Mouse (Mus musculus) embryonic facial prominence, embryonic 11.5 days (tissue): ENCODE data around the gene Cdrt4. TPM values are rescaled to one million over a fixed set of nuclear protein-coding genes. Genes with fewer than 3 reads are reported as not detected.

Experiments used
- ATAC-seq: fragments of 200-750 bp; cut with Nextera tagmentation; replicated peaks from 2 replicates; pipeline ENCODE4 v1.8.0; 2017; ENCODE audit warnings: low read depth; ENCODE audit not compliant: insufficient number of reproducible peaks, low FRiP score, low TSS enrichment
- DNase-seq: peaks from one replicate; pipeline ENCODE4 v3.0.0-alpha.2; 2015; ENCODE audit warnings: low spot score
- H3K27ac ChIP-seq: fragments of 300-500 bp; sonication (generic); replicated peaks from 2 replicates; pipeline ENCODE4 v1.5.1; 2014; ENCODE audit warnings: mild to moderate bottlenecking, low read depth, low read length, control low read depth
- H3K27me3 ChIP-seq: fragments of 300-500 bp; sonication (generic); 2 replicates; pipeline ENCODE4 v1.6.1; 2014; ENCODE audit warnings: mild to moderate bottlenecking, low read length, moderate library complexity, mixed read lengths; ENCODE audit not compliant: control insufficient read depth, insufficient read depth
- H3K36me3 ChIP-seq: fragments of 300-500 bp; sonication (generic); replicated peaks from 2 replicates; pipeline ENCODE4 v1.6.1; 2014; ENCODE audit warnings: low read depth, mild to moderate bottlenecking, low read length, moderate library complexity, mixed read lengths; ENCODE audit not compliant: control insufficient read depth, insufficient read depth
- H3K4me1 ChIP-seq: fragments of 300-500 bp; sonication (generic); 2 replicates; pipeline ENCODE4 v1.6.1; 2014; ENCODE audit warnings: low read length, mixed read lengths; ENCODE audit not compliant: control insufficient read depth, insufficient read depth
- H3K4me2 ChIP-seq: fragments of 300-500 bp; sonication (generic); 2 replicates; pipeline ENCODE4 v1.6.1; 2014; ENCODE audit warnings: low read depth, mild to moderate bottlenecking, control low read depth, low read length, moderate library complexity
- H3K4me3 ChIP-seq: fragments of 300-500 bp; sonication (generic); 2 replicates; pipeline ENCODE4 v1.5.1; 2014; ENCODE audit warnings: low read depth, low read length, control low read depth
- H3K9ac ChIP-seq: fragments of 300-500 bp; sonication (generic); replicated peaks from 2 replicates; pipeline ENCODE4 v1.6.1; 2014; ENCODE audit warnings: mild to moderate bottlenecking, control low read depth, low read length
- H3K9me3 ChIP-seq: fragments of 300-500 bp; sonication (generic); replicated peaks from 2 replicates; pipeline ENCODE4 v1.6.1; 2016; ENCODE audit warnings: mild to moderate bottlenecking, low read length, inconsistent platforms, mixed read lengths; ENCODE audit not compliant: control insufficient read depth
- WGBS: fragments of 180-500 bp; shearing (Covaris S2); extraction: QIAGEN DNeasy Blood & Tissue Kit; methylation state at CpG from one replicate; pipeline ENCODE4 v1.1.7; 2014; 5-methylcytosine and 5-hydroxymethylcytosine counted together
- polyA plus RNA-seq: library from polyadenylated mRNA; unstranded; fragments of >200 nt; fragmentation: Nextera tagmentation; extraction: Ambion mirVana; gene quantifications from 2 replicates; pipeline ENCODE4 v1.2.1, GENCODE M21; 2014

Gene Cdrt4
- polyA plus RNA-seq, 1 experiment from 2014 or later = not detected

DNA sequence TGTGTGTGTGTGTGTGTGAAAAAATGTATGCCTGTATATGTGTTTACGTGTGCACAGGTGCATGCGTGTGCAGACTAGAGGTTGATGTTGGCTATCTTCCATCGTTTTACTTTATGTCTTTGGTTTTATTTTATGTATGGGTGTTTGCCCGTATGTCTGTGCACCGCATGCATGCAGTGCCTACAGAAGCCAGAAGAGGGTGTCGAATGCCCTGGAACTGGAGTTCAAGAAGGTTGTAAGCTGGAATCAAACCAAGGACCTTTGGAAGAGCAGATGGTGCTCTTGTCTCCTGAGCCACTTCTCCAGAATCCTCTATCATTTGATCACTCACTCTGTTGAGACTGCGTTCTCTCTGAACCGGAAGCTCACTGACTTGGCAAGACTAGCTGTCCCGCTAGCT lies 17.9 kb upstream of the Cdrt4 start:
- no peak overlapping the region for H3K9ac ChIP-seq
- no peak overlapping the region for H3K27ac ChIP-seq
- H3K4me2 ChIP-seq = no peak overlapping the region
- no peaks in the 10 kb centered on the region for H3K27me3 ChIP-seq
- no peaks in the 10 kb centered on the region for H3K36me3 ChIP-seq
- H3K9me3 ChIP-seq = no peaks in the 10 kb centered on the region
- H3K4me1 ChIP-seq = no peaks in the 10 kb centered on the region
- DNase-seq (no peak), ATAC-seq (no peak)
- WGBS = 90% methylated on average over 9 of the region's 9 CpGs
- no peak overlapping the region for H3K4me3 ChIP-seq

DNA sequence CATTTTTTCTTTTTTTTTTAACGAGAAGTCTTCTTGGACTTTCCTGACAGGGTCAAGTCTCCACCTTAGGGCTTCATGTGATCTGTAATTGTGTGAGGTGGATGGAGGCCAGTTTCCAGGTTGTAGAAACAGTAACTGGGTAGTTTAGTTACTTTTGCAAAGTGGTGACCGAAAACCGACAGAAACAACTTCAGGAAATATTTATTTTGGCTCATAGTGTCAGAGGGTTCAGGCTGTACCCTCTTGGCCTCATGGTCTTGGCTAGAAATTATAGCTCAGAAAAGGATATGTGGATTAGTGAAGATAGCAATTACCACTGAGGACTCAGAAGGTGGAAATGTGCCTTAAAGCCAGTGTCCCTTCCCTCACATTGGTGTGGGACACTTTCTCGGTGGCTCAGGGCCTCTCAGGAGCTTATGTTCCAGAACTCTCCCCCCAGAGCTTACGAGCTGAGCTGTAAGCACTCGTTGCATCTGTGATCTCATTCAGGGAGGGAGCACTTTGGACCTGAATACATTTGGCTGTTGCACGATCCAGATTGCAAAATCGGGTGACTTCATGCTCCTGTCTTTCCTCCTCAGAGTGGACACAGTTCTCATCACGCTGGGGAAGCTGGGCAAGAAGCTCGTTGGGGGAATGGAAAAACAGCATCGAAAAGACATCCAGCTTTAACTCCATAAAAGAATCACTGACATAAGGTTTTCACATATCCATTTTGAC lies 16.0 kb upstream of the Cdrt4 start:
- H3K27me3 ChIP-seq = no peaks in the 10 kb centered on the region
- no peak overlapping the region for H3K27ac ChIP-seq
- H3K4me2 ChIP-seq = no peak overlapping the region
- H3K4me3 ChIP-seq = no peak overlapping the region
- no peaks in the 10 kb centered on the region for H3K9me3 ChIP-seq
- no peak overlapping the region for H3K9ac ChIP-seq
- WGBS = 89% methylated on average over 11 of the region's 11 CpGs
- ATAC-seq (no peak), DNase-seq (no peak)
- H3K4me1 ChIP-seq = no peaks in the 10 kb centered on the region
- no peaks in the 10 kb centered on the region for H3K36me3 ChIP-seq

DNA sequence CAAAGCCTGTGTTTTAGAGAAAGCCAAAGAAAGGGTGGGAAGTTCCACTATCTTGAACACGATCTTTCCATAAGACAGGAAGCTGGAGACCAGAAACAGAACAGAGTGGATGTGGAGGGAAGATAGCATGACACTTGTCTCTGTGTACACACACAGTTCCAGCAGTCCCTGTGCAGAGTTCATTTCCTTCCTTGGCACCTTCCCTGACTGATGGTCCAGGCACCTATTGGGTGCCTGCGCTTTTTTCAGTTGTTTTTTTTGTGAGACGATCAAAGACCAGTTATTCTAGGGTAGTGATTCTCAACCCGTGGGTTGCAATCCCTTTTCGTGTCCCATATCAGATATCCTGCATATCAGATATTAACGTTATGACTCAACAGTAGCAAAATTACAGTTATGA lies 13.0 kb upstream of the Cdrt4 start:
- H3K27me3 ChIP-seq = no peaks in the 10 kb centered on the region
- no peak overlapping the region for H3K9ac ChIP-seq
- no peaks in the 10 kb centered on the region for H3K4me1 ChIP-seq
- WGBS = 82% methylated on average over 6 of the region's 6 CpGs
- H3K36me3 ChIP-seq = no peaks in the 10 kb centered on the region
- no peak overlapping the region for H3K4me3 ChIP-seq
- no peaks in the 10 kb centered on the region for H3K9me3 ChIP-seq
- ATAC-seq (no peak), DNase-seq (no peak)
- H3K27ac ChIP-seq = no peak overlapping the region
- no peak overlapping the region for H3K4me2 ChIP-seq

DNA sequence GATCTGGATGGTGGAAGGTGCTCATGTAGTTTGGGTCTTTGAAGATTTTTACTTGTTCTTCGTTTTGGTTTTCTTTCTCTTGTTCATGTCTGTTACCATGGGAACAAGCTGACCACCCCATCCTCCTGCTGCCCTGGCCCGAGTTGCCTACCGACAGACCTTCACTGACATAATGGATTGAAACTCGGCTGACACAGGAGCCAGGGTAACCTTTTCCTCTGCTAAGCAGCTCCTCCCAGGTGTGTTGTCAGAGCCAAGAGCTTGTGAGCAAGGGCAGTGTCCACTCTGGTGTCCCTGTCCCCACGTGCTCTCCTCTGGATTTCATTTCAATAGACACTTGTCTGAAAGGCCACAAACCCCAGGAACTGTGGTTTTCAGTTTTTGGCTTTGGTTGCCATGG lies 12.1 kb upstream of the Cdrt4 start:
- DNase-seq (no peak), ATAC-seq (no peak)
- no peaks in the 10 kb centered on the region for H3K9me3 ChIP-seq
- no peaks in the 10 kb centered on the region for H3K36me3 ChIP-seq
- H3K4me3 ChIP-seq = no peak overlapping the region
- H3K4me1 ChIP-seq = no peaks in the 10 kb centered on the region
- H3K27ac ChIP-seq = no peak overlapping the region
- H3K9ac ChIP-seq = no peak overlapping the region
- H3K27me3 ChIP-seq = no peaks in the 10 kb centered on the region
- no peak overlapping the region for H3K4me2 ChIP-seq
- 82% methylated on average over 5 of the region's 5 CpGs for WGBS

DNA sequence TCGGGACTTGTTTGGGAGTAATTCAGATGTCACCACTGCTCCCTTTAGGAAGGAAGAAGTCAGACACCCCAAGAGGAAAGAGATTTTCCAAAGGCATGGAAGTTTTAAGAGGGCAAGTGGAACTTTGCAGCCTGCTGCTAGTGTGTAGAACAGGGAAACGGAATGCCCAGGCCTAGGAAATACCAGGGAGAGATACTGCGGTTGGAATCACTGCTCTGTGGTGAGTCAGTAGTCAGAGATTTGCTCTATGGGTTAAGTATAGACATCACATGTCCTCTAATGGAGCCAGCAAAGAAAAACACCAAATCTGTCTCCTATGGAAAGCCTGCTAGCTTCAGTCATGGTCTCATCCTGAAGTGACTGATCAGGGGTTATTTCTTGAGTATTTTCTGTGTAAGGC lies 10.8 kb upstream of the Cdrt4 start:
- ATAC-seq (no peak), DNase-seq (no peak)
- H3K4me1 ChIP-seq = no peaks in the 10 kb centered on the region
- no peak overlapping the region for H3K9ac ChIP-seq
- H3K9me3 ChIP-seq = no peaks in the 10 kb centered on the region
- no peaks in the 10 kb centered on the region for H3K27me3 ChIP-seq
- no peak overlapping the region for H3K27ac ChIP-seq
- H3K4me3 ChIP-seq = no peak overlapping the region
- H3K36me3 ChIP-seq = no peaks in the 10 kb centered on the region
- 82% methylated on average over 3 of the region's 3 CpGs for WGBS
- no peak overlapping the region for H3K4me2 ChIP-seq

DNA sequence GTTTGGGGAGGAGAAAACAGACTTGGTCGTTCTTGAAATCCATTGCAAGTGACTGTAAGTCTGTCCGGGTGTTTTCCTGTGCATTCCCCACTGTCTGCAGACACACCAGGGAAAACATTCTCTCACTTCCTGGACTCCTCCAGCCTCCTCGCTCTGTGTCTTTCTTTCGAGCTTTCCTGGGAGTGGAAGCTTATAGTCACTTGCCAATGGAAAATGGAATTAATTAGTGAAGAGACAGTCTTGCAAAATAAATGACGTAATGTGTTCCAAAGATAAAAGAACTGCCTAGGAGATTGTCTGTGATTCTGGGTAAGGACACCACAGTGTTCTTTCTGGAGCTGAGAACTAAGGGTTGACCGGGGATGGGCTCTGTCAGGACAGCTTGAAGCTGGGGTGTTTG lies 7.5 kb upstream of the Cdrt4 start:
- no peak overlapping the region for H3K4me2 ChIP-seq
- H3K4me3 ChIP-seq = no peak overlapping the region
- H3K9me3 ChIP-seq = no peaks in the 10 kb centered on the region
- H3K27me3 ChIP-seq = no peaks in the 10 kb centered on the region
- no peak overlapping the region for H3K27ac ChIP-seq
- DNase-seq (no peak), ATAC-seq (no peak)
- no peaks in the 10 kb centered on the region for H3K36me3 ChIP-seq
- no peak overlapping the region for H3K9ac ChIP-seq
- no peaks in the 10 kb centered on the region for H3K4me1 ChIP-seq
- WGBS = 71% methylated on average over 6 of the region's 6 CpGs

DNA sequence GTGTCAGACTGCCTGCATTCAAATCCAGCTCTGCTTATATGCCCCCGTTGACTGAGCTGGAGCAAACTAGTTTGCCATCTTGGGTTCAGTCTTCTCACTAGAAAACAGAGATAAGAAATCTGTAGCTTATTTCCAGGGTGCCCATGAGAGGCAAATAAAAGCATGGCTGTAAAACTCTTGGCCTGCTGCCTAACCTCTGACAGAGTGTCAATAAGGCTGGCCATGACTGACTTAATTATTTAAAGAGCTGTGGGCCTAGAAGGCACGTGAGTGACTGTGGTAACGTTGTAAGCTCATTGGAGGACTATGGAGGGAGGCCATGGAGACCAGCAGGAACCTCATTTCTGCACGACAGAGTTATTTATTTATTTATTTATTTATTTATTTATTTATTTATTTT lies 5.5 kb upstream of the Cdrt4 start:
- Histone ChIP-seq H3K4me3 (no peak overlapping the region), H3K9ac (no peak overlapping the region), H3K9me3 (no peaks in the 10 kb centered on the region), H3K27ac (no peak overlapping the region), H3K4me1 (no peaks in the 10 kb centered on the region), H3K27me3 (no peaks in the 10 kb centered on the region), H3K4me2 (no peak overlapping the region), H3K36me3 (no peaks in the 10 kb centered on the region)
- DNase-seq (no peak), ATAC-seq (no peak)
- WGBS = 62% methylated on average over 4 of the region's 4 CpGs

DNA sequence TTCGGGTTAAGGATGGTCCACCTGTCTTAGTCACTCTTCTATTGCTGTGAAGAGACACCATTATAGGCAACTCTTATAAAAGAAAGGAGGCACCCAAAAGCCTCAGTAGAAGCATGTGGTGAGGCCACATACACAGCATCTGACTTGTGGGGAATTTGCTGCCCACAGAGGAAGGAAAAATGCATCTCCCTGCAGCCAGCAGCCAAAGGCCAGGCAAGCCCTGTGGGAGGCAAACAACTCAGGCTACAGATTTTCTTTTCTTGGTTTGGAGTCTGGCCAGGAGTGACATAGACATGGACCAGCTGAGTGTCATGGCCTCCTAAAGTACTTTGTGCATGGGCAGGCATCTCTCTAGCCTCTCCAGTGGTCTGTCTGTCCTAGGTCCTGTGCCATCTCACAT lies 1.4 kb upstream of the Cdrt4 start:
- WGBS = 84% methylated on average over 1 of the region's 1 CpGs

More for the DNA sequence above, 1.4 kb upstream of the Cdrt4 start:
- DNase-seq = no peak
- H3K36me3 ChIP-seq = no peaks in the 10 kb centered on the region
- no peak overlapping the region for H3K4me2 ChIP-seq
- H3K9ac ChIP-seq = no peak overlapping the region
- no peaks in the 10 kb centered on the region for H3K4me1 ChIP-seq
- ATAC-seq = no peak
- H3K4me3 ChIP-seq = no peak overlapping the region
- no peak overlapping the region for H3K27ac ChIP-seq
- H3K27me3 ChIP-seq = no peaks in the 10 kb centered on the region
- no peaks in the 10 kb centered on the region for H3K9me3 ChIP-seq
